Mouse (Mus musculus) myocyte (in vitro differentiated cells): ENCODE measurements around the gene Dpy19l3. TPM values are rescaled to one million over a fixed set of nuclear protein-coding genes. Genes with fewer than 3 reads are reported as not detected.

Experiments
- H3K27me3 ChIP-seq: one replicate; pipeline ENCODE4 v1.6.1; 2011; ENCODE audit not compliant: control insufficient read depth, insufficient read depth, insufficient read length
- H3K36me3 ChIP-seq: one replicate; pipeline ENCODE4 v1.6.1; 2011; ENCODE audit not compliant: control insufficient read depth, insufficient read depth
- H3K4me2 ChIP-seq: one replicate; pipeline ENCODE4 v1.6.1; 2011; ENCODE audit warnings: low read depth, control low read depth
- H3K4me3 ChIP-seq: one replicate; pipeline ENCODE4 v1.5.1; 2011; ENCODE audit warnings: mild to moderate bottlenecking, control low read depth, moderate library complexity
- H3K79me2 ChIP-seq: one replicate; pipeline ENCODE4 v1.6.1; 2011; ENCODE audit not compliant: control insufficient read depth, insufficient read depth
- H3ac ChIP-seq: one replicate; pipeline ENCODE4 v1.6.1; 2011; ENCODE audit not compliant: control insufficient read depth, insufficient read length
- CEBPB ChIP-seq: IDR thresholded peaks from 2 replicates; pipeline ENCODE4 v1.6.1; 2011; ENCODE audit warnings: mild to moderate bottlenecking, moderate library complexity; ENCODE audit not compliant: poor library complexity, insufficient read depth, severe bottlenecking
- E2F4 ChIP-seq: IDR thresholded peaks from one replicate; pipeline ENCODE4 v1.6.1; 2011; ENCODE audit warnings: mild to moderate bottlenecking, control low read depth, moderate library complexity; ENCODE audit not compliant: insufficient read depth
- MAX ChIP-seq: IDR thresholded peaks from one replicate; pipeline ENCODE4 v1.6.1; 2011; ENCODE audit warnings: low read depth, mild to moderate bottlenecking, control low read depth
- MYOD1 ChIP-seq, 3 experiments: IDR thresholded peaks; one replicate each; pipeline ENCODE4 v1.6.1; 2011; ENCODE audit warnings: control low read depth in 2 of 3, low read depth in 2 of 3, mild to moderate bottlenecking in 2 of 3, moderate library complexity in 1 of 3; ENCODE audit not compliant: insufficient read length in 2 of 3, control insufficient read depth in 1 of 3
- MYOG ChIP-seq, 3 experiments: IDR thresholded peaks; one replicate each; pipeline ENCODE4 v1.6.1; 2011; ENCODE audit warnings: control low read depth in 2 of 3, low read depth in 2 of 3, mild to moderate bottlenecking in 2 of 3; ENCODE audit not compliant: insufficient read length in 2 of 3, control insufficient read depth in 1 of 3, insufficient read depth in 1 of 3
- POLR2A ChIP-seq: IDR thresholded peaks from one replicate; pipeline ENCODE4 v1.6.1; 2011; ENCODE audit warnings: low read depth, mild to moderate bottlenecking, control low read depth, moderate library complexity; ENCODE audit not compliant: insufficient read length
- POLR2AphosphoS2 ChIP-seq: IDR thresholded peaks from one replicate; pipeline ENCODE4 v1.6.1; 2011; ENCODE audit warnings: low read depth, control low read depth; ENCODE audit not compliant: insufficient read length
- REST ChIP-seq: IDR thresholded peaks from one replicate; pipeline ENCODE4 v1.6.1; 2011; ENCODE audit warnings: mild to moderate bottlenecking, control low read depth, moderate library complexity; ENCODE audit not compliant: insufficient read depth, insufficient read length
- SRF ChIP-seq: IDR thresholded peaks from one replicate; pipeline ENCODE4 v1.6.1; 2011; ENCODE audit warnings: low read depth; ENCODE audit not compliant: control insufficient read depth, insufficient read length
- TCF12 ChIP-seq: IDR thresholded peaks from one replicate; pipeline ENCODE4 v1.6.1; 2011; ENCODE audit warnings: mild to moderate bottlenecking, control low read depth; ENCODE audit not compliant: poor library complexity, insufficient read depth, severe bottlenecking
- TCF3 ChIP-seq: IDR thresholded peaks from one replicate; pipeline ENCODE4 v1.6.1; 2011; ENCODE audit warnings: low read depth, control low read depth; ENCODE audit not compliant: insufficient read length
- USF1 ChIP-seq: IDR thresholded peaks from one replicate; pipeline ENCODE4 v1.6.1; 2011; ENCODE audit warnings: low read depth, mild to moderate bottlenecking, control low read depth, moderate library complexity
- polyA plus RNA-seq: library from polyadenylated mRNA; unstranded; fragments of >200 nt; fragmentation: generic; extraction: Trizol; gene quantifications from one replicate; pipeline ENCODE4 v1.2.1, GENCODE M21; 2012; ENCODE audit warnings: missing spikeins

The Dpy19l3 gene
- polyA plus RNA-seq, 1 experiment = 7.8 TPM

DNA sequence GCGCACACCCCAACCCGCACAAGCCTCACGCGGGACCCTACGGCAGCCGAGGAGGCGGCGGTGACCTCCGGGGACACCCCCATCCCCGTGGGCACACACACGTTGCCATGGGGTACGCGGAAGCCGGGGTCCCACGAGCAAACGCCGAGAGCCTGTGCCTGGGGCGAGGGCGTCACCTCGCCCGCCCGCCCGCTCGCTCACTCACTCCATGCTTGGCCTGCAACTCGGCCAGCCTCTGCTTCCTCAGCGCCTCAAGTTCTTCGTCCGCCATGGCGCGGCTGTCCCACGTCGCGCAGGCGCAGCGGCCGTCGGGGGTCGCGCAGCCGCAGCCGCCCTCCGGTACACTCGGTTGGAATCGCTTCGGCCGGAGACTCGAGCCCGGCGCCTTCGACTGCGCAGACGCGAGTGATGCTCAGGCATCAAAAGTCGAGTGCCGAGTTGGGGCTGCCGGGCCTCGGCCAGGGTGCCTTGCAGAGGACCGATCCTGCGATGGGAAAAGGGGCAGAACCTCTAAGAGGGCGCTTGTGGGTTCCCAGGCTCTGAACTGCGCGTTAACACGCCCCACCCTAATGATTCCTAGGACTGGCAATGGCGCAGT is 107.1 kb downstream of the Dpy19l3 start, which contains the start of gene Pdcd5:
Gene Pdcd5, minus strand, starts transcription at position 421 of the 598 bp plus-strand sequence.
- peaks cover 20% of the 10 kb centered on the region for H3K36me3 ChIP-seq
- peak within 1 kb of the TSS; percentile 58 for H3K4me3 ChIP-seq
- H3K4me2 ChIP-seq = peak within 1 kb of the TSS; percentile 84
- peaks cover 12% of the 10 kb centered on the region for H3K79me2 ChIP-seq
- H3ac ChIP-seq = peak within 1 kb of the TSS; percentile 55
- TF ChIP-seq MYOG (IDR thresholded peaks at IDR 0.05; ENCODE audit: control insufficient read depth in 1 of 3, insufficient read depth in 1 of 3, insufficient read length in 2 of 3, low read depth in 2 of 3) (no peak), USF1 (no peak), MYOD1 (IDR thresholded peaks at IDR 0.05; ENCODE audit: control insufficient read depth in 1 of 3, insufficient read length in 2 of 3, low read depth in 2 of 3) (no peak), TCF3 (no peak), SRF (peak; percentile 88), REST (no peak), E2F4 (no peak), POLR2AphosphoS2 (peak; percentile 69), MAX (no peak), POLR2A (peak; percentile 76), TCF12 (no peak), CEBPB (no peak)
- no peaks in the 10 kb centered on the region for H3K27me3 ChIP-seq

DNA sequence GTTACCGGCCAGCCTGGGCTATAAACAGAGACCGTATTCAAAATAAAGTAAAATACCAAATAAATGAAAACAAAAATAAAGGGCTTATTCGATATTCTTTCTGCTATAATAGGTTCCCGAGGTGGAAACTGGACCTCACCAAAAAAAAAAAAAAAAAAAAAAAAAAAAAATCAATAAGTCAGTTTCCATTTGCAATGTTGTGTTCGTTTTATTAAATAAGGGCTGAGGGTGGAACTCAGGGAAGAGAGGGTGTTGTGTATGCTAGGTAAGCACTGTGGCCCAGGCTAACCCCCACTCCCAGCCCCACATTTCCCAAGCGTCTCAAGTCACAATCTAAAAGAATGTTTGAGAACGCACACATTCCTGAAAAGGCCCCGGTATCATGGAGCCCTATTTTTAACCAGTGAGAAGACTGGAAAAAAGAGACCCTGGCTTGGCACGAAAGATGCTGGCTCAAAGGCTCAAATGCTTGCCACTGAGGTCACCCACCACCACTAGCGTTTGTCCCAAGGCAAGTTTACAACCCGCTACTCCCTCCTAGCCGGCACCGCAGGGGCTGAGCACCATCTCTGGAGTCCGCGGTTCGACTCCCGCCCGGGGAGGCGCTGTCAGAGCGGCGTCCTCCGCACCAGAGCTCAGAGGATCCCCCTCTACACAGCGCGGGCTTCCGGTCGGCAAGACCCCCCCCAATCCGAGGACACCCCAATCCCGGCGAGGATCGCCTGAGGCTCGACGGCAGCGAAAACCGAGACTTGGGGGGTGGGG is 107.8 kb downstream of the Dpy19l3 start:
- H3K36me3 ChIP-seq = peaks cover 20% of the 10 kb centered on the region
- H3K4me2 ChIP-seq = peak overlapping the region; percentile 84
- H3K27me3 ChIP-seq = no peaks in the 10 kb centered on the region
- H3K4me3 ChIP-seq = peak overlapping the region; percentile 58
- H3ac ChIP-seq = peak overlapping the region; percentile 55
- TF ChIP-seq TCF12 = no peak
- H3K79me2 ChIP-seq = peaks cover 12% of the 10 kb centered on the region

DNA sequence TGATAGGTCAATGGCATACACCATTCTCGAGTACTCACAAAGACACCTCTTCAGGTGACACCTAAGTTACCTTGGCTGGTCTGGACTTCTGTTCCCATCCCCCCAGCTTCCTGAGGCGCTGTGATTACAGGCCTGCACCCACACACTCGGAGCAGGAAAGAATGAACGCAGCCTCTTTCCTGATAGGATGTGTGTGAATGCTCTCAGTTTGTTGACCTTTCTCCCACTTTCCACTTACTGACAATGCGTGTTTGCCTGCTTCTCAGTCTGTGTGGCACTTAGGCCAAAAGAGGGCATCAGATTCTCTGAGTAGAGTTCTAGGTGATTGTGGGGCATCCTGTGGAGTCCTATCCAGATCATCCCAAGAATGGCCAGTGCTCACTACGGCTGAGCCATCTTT is 114.2 kb downstream of the Dpy19l3 start:
- no peak overlapping the region for H3K4me2 ChIP-seq
- H3K4me3 ChIP-seq = no peak overlapping the region
- no peaks in the 10 kb centered on the region for H3K79me2 ChIP-seq
- H3K27me3 ChIP-seq = no peaks in the 10 kb centered on the region
- H3K36me3 ChIP-seq = peaks cover 20% of the 10 kb centered on the region
- no peak overlapping the region for H3ac ChIP-seq
- TF ChIP-seq TCF3 (no peak), E2F4 (no peak), MYOD1 (IDR thresholded peaks at IDR 0.05; ENCODE audit: control insufficient read depth in 1 of 3, insufficient read length in 2 of 3, low read depth in 2 of 3) (no peak), SRF (no peak), POLR2A (no peak), MAX (no peak), USF1 (no peak), CEBPB (no peak)

DNA sequence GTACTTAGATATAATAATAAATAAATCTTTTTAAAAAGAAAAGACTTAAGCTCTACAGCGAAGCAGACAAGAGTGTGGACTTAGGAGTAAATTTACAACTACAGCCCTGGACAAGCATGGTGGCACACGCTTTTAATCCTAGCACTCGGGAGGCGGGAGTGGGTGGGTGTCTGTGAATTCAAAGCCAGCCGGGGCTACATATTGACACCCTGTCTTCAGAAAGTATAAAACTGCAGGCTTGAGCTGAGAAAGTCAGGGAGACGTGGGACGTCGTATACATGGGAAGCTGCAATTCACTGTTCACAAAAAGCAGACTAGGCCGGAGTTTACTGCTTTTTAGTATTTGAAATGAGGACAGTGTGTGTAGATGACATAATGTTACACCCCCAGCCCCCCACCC is 117.4 kb downstream of the Dpy19l3 start:
- H3K4me3 ChIP-seq = no peak overlapping the region
- H3K79me2 ChIP-seq = no peaks in the 10 kb centered on the region
- no peak for TF ChIP-seq SRF
- no peak for TF ChIP-seq TCF12
- no peak for TF ChIP-seq MYOD1 (IDR thresholded peaks at IDR 0.05; ENCODE audit: control insufficient read depth in 1 of 3, insufficient read length in 2 of 3, low read depth in 2 of 3)
- TF ChIP-seq POLR2A = no peak
- TF ChIP-seq MAX = no peak
- TF ChIP-seq USF1 = no peak
- no peak for TF ChIP-seq E2F4
- no peak for TF ChIP-seq REST
- TF ChIP-seq POLR2AphosphoS2 = no peak
- TF ChIP-seq MYOG (IDR thresholded peaks at IDR 0.05; ENCODE audit: control insufficient read depth in 1 of 3, insufficient read depth in 1 of 3, insufficient read length in 2 of 3, low read depth in 2 of 3) = no peak
- TF ChIP-seq CEBPB = no peak
- TF ChIP-seq TCF3 = no peak
- no peak overlapping the region for H3ac ChIP-seq
- H3K27me3 ChIP-seq = no peaks in the 10 kb centered on the region
- no peaks in the 10 kb centered on the region for H3K36me3 ChIP-seq
- H3K4me2 ChIP-seq = no peak overlapping the region

DNA sequence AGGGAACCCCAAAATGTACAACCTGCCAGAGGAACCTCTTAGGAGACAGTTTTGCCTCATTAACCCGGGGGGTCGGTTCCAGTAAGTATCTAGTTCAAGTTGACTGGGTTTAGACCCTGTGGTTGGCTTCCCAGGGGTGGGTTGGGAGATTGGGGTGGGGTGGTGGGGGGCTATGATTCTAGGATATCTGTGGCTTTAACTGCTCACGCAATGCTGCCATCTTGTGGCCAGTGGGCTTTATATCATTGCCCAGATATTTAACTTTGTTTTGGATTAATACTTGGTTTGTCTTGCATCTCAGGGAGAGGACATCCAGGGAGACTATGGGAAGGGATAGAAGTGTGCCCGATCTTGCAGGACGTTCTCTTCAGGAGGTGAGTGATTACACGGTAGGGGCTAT is 118.0 kb downstream of the Dpy19l3 start:
- TF ChIP-seq TCF12 (no peak), TCF3 (no peak), USF1 (no peak), POLR2AphosphoS2 (no peak), MYOG (IDR thresholded peaks at IDR 0.05; ENCODE audit: control insufficient read depth in 1 of 3, insufficient read depth in 1 of 3, insufficient read length in 2 of 3, low read depth in 2 of 3) (no peak), MAX (no peak), E2F4 (no peak), POLR2A (no peak), SRF (no peak), MYOD1 (IDR thresholded peaks at IDR 0.05; ENCODE audit: control insufficient read depth in 1 of 3, insufficient read length in 2 of 3, low read depth in 2 of 3) (no peak), REST (no peak)
- Histone ChIP-seq H3K27me3 (no peaks in the 10 kb centered on the region), H3K4me2 (no peak overlapping the region), H3K79me2 (no peaks in the 10 kb centered on the region), H3ac (no peak overlapping the region), H3K36me3 (no peaks in the 10 kb centered on the region), H3K4me3 (no peak overlapping the region)

Other genes with a start within 250 kb of the Dpy19l3 start
- not detected for gene Tdrd12, start 216.7 kb downstream of the Dpy19l3 start, polyA plus RNA-seq
- 18.3 TPM for gene Nudt19, start 198.2 kb downstream of the Dpy19l3 start, polyA plus RNA-seq
- gene Rgs9bp, start 168.9 kb downstream of the Dpy19l3 start, polyA plus RNA-seq = not detected
- 13.0 TPM for gene Ankrd27, start 168.2 kb downstream of the Dpy19l3 start, polyA plus RNA-seq
- gene Pdcd5, start 106.9 kb downstream of the Dpy19l3 start, polyA plus RNA-seq = 160 TPM
- gene Zfp507, start 48.5 kb upstream of the Dpy19l3 start, polyA plus RNA-seq = 7.0 TPM